Mouse (Mus musculus): ENCODE data around the gene Ccni. TPM values are rescaled to one million over a fixed set of nuclear protein-coding genes. Genes with fewer than 3 reads are reported as not detected.

Ccni gene
- polyA plus RNA-seq, 1 experiment from 2014 or later, result 121 TPM

GRCm38 (mm10) chr5:93180252-93180651, 26.0 kb downstream of the Ccni start:
- no peak overlapping the region for H3K27ac ChIP-seq
- no peak overlapping the region for H3K4me3 ChIP-seq
- H3K4me1 ChIP-seq, result no peaks in the 10 kb centered on the region
- no peaks in the 10 kb centered on the region for H3K9me3 ChIP-seq (replicated peaks)
- WGBS, result 85% methylated on average over 2 of the region's 2 CpGs
- DNase-seq (ENCODE audit: low spot score), result no peak
- peaks cover 96% of the 10 kb centered on the region for H3K36me3 ChIP-seq
- no peaks in the 10 kb centered on the region for H3K27me3 ChIP-seq (ENCODE audit: low read depth, poor library complexity, severe bottlenecking)

GRCm38 (mm10) chr5:93178616-93179015, 27.7 kb downstream of the Ccni start:
- Histone ChIP-seq H3K4me3 (no peak overlapping the region), H3K27me3 (ENCODE audit: low read depth, poor library complexity, severe bottlenecking) (no peaks in the 10 kb centered on the region), H3K9me3 (replicated peaks) (no peaks in the 10 kb centered on the region), H3K4me1 (no peaks in the 10 kb centered on the region), H3K27ac (no peak overlapping the region), H3K36me3 (peaks cover 92% of the 10 kb centered on the region)
- DNase-seq (ENCODE audit: low spot score), result peak; percentile 28
- WGBS, result 92% methylated on average over 6 of the region's 6 CpGs

GRCm38 (mm10) chr5:93174675-93175074, 31.6 kb downstream of the Ccni start:
- Histone ChIP-seq H3K9me3 (replicated peaks) (no peaks in the 10 kb centered on the region), H3K27me3 (ENCODE audit: low read depth, poor library complexity, severe bottlenecking) (no peaks in the 10 kb centered on the region), H3K27ac (no peak overlapping the region), H3K4me1 (no peaks in the 10 kb centered on the region), H3K36me3 (peaks cover 94% of the 10 kb centered on the region), H3K4me3 (no peak overlapping the region)
- DNase-seq (ENCODE audit: low spot score), result no peak
- 95% methylated on average over 6 of the region's 6 CpGs for WGBS

GRCm38 (mm10) chr5:93172536-93172935, 33.8 kb downstream of the Ccni start:
- Histone ChIP-seq H3K27me3 (ENCODE audit: low read depth, poor library complexity, severe bottlenecking) (no peaks in the 10 kb centered on the region), H3K4me3 (no peak overlapping the region), H3K27ac (no peak overlapping the region), H3K36me3 (peaks cover 93% of the 10 kb centered on the region), H3K9me3 (replicated peaks) (no peaks in the 10 kb centered on the region), H3K4me1 (peaks cover 13% of the 10 kb centered on the region)
- DNase-seq (ENCODE audit: low spot score), result no peak
- WGBS, result 91% methylated on average over 6 of the region's 6 CpGs

- Histone ChIP-seq H3K36me3 (peaks cover 93% of the 10 kb centered on the region), H3K4me3 (no peak overlapping the region), H3K9me3 (replicated peaks) (no peaks in the 10 kb centered on the region), H3K27ac (no peak overlapping the region), H3K27me3 (ENCODE audit: low read depth, poor library complexity, severe bottlenecking) (no peaks in the 10 kb centered on the region), H3K4me1 (peaks cover 15% of the 10 kb centered on the region)
- DNase-seq (ENCODE audit: low spot score), result no peak
- WGBS, result 95% methylated on average over 15 of the region's 15 CpGs
These were observed 34.9 kb downstream of the Ccni start for GRCm38 (mm10) chr5:93171420-93171819.

- H3K36me3 ChIP-seq, result peaks cover 97% of the 10 kb centered on the region
- peak; percentile 41 for DNase-seq (ENCODE audit: low spot score)
- no peaks in the 10 kb centered on the region for H3K9me3 ChIP-seq (replicated peaks)
- peaks cover 15% of the 10 kb centered on the region for H3K4me1 ChIP-seq
- 61% methylated on average over 6 of the region's 6 CpGs for WGBS
- H3K4me3 ChIP-seq, result no peak overlapping the region
- peak overlapping the region; percentile 47; the same call in 1 of the 2 replicates for H3K27ac ChIP-seq
- H3K27me3 ChIP-seq (ENCODE audit: low read depth, poor library complexity, severe bottlenecking), result no peaks in the 10 kb centered on the region
These were observed 37.6 kb downstream of the Ccni start for GRCm38 (mm10) chr5:93168654-93169053.

- H3K27ac ChIP-seq, result peak overlapping the region; percentile 47; the same call in 1 of the 2 replicates
These were observed 38.3 kb downstream of the Ccni start for GRCm38 (mm10) chr5:93167919-93168516.

GRCm38 (mm10) chr5:93163541-93163940, 42.8 kb downstream of the Ccni start:
- Histone ChIP-seq H3K27ac (no peak overlapping the region), H3K4me3 (no peak overlapping the region), H3K4me1 (peaks cover 10% of the 10 kb centered on the region), H3K9me3 (replicated peaks) (no peaks in the 10 kb centered on the region), H3K27me3 (ENCODE audit: low read depth, poor library complexity, severe bottlenecking) (no peaks in the 10 kb centered on the region), H3K36me3 (peaks cover 99% of the 10 kb centered on the region)
- WGBS, result 88% methylated on average over 3 of the region's 3 CpGs
- DNase-seq (ENCODE audit: low spot score), result no peak

More at GRCm38 (mm10) chr5:93167919-93168516, 38.3 kb downstream of the Ccni start:
- peaks cover 97% of the 10 kb centered on the region for H3K36me3 ChIP-seq
- peaks cover 15% of the 10 kb centered on the region for H3K4me1 ChIP-seq
- H3K4me3 ChIP-seq, result no peak overlapping the region
- no peaks in the 10 kb centered on the region for H3K27me3 ChIP-seq (ENCODE audit: low read depth, poor library complexity, severe bottlenecking)
- no peak for DNase-seq (ENCODE audit: low spot score)
- H3K9me3 ChIP-seq (replicated peaks), result no peaks in the 10 kb centered on the region
- WGBS, result 93% methylated on average over 11 of the region's 11 CpGs

- 95% methylated on average over 11 of the region's 11 CpGs for WGBS
- H3K4me3 ChIP-seq, result no peak overlapping the region
- no peak for DNase-seq (ENCODE audit: low spot score)
These were observed 51.9 kb downstream of the Ccni start for GRCm38 (mm10) chr5:93154401-93154800.

GRCm38 (mm10) chr5:93152451-93152850, 53.8 kb downstream of the Ccni start:
- no peak overlapping the region for H3K4me3 ChIP-seq
- peaks cover 98% of the 10 kb centered on the region for H3K36me3 ChIP-seq
- H3K4me1 ChIP-seq, result peaks cover 12% of the 10 kb centered on the region; the same call in 1 of the 2 replicates
- no peak for DNase-seq (ENCODE audit: low spot score)
- H3K27ac ChIP-seq, result no peak overlapping the region
- WGBS, result 89% methylated on average over 4 of the region's 4 CpGs
- H3K9me3 ChIP-seq (replicated peaks), result no peaks in the 10 kb centered on the region
- no peaks in the 10 kb centered on the region for H3K27me3 ChIP-seq (ENCODE audit: low read depth, poor library complexity, severe bottlenecking)

More at GRCm38 (mm10) chr5:93154401-93154800, 51.9 kb downstream of the Ccni start:
- peaks cover 12% of the 10 kb centered on the region; the same call in 1 of the 2 replicates for H3K4me1 ChIP-seq
- H3K27ac ChIP-seq, result no peak overlapping the region
- no peaks in the 10 kb centered on the region for H3K9me3 ChIP-seq (replicated peaks)
- H3K36me3 ChIP-seq, result peaks cover 98% of the 10 kb centered on the region
- no peaks in the 10 kb centered on the region for H3K27me3 ChIP-seq (ENCODE audit: low read depth, poor library complexity, severe bottlenecking)

GRCm38 (mm10) chr5:93151985-93152384, 54.3 kb downstream of the Ccni start:
- H3K4me1 ChIP-seq, result peaks cover 12% of the 10 kb centered on the region; the same call in 1 of the 2 replicates
- H3K36me3 ChIP-seq, result peaks cover 98% of the 10 kb centered on the region
- no peaks in the 10 kb centered on the region for H3K9me3 ChIP-seq (replicated peaks)
- H3K27ac ChIP-seq, result no peak overlapping the region
- H3K27me3 ChIP-seq (ENCODE audit: low read depth, poor library complexity, severe bottlenecking), result no peaks in the 10 kb centered on the region
- H3K4me3 ChIP-seq, result no peak overlapping the region
- whole genome bisulfite sequencing, result 88% methylated on average over 6 of the region's 6 CpGs
- DNase-seq (ENCODE audit: low spot score), result no peak

- no peak for DNase-seq (ENCODE audit: low spot score)
- H3K27me3 ChIP-seq (ENCODE audit: low read depth, poor library complexity, severe bottlenecking), result no peaks in the 10 kb centered on the region
- H3K9me3 ChIP-seq (replicated peaks), result no peaks in the 10 kb centered on the region
- no peak overlapping the region for H3K27ac ChIP-seq
- no peak overlapping the region for H3K4me3 ChIP-seq
- H3K4me1 ChIP-seq, result peaks cover 21% of the 10 kb centered on the region
- peaks cover 98% of the 10 kb centered on the region for H3K36me3 ChIP-seq
- 93% methylated on average over 12 of the region's 12 CpGs for WGBS
These were observed 56.1 kb downstream of the Ccni start for GRCm38 (mm10) chr5:93149969-93150777.

- no peak overlapping the region for H3K27ac ChIP-seq
- no peaks in the 10 kb centered on the region for H3K9me3 ChIP-seq (replicated peaks)
- no peak overlapping the region for H3K4me3 ChIP-seq
- DNase-seq (ENCODE audit: low spot score), result no peak
- H3K4me1 ChIP-seq, result peaks cover 30% of the 10 kb centered on the region
- peaks cover 92% of the 10 kb centered on the region for H3K36me3 ChIP-seq
- no peaks in the 10 kb centered on the region for H3K27me3 ChIP-seq (ENCODE audit: low read depth, poor library complexity, severe bottlenecking)
- 86% methylated on average over 6 of the region's 6 CpGs for WGBS
These were observed 60.8 kb downstream of the Ccni start for GRCm38 (mm10) chr5:93145504-93145903.

Data from limb, embryonic 10.5 days (tissue).